Mouse (Mus musculus): ENCODE data around the gene Gm29554. TPM values are rescaled to one million over a fixed set of nuclear protein-coding genes. Genes with fewer than 3 reads are reported as not detected.
"Not testable (repeated sequence)": the region's sequence is repeated elsewhere in the genome, so short reads cannot be mapped to it uniquely, and the experiment has no call there.

Gene Gm29554
- not detected in 2 replicates for polyA plus RNA-seq (2014; fragmentation: Nextera tagmentation; extraction: Ambion mirVana)

DNA sequence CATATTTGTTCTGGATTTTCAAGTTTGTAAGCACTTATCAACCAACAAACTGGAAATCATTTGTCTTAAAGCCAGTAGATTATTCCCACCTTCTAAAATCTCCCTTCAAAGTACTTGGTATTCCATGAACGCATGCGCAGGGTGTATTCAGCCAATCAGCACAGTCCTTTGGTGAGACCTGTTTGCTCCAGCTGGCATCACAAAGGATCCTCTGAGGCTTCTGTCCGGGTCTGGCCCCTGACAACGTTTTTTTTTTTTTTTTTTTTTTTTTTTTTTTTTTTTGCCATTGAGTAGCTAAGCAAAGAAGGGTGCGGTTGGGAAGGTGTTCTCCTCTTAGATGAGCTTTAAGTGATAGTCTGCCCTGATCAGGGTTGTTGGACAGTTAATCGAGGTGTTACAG, at the start of gene Gm29554:
Gene Gm29554, plus strand, starts transcription at position 301 of the 400 bp plus-strand sequence.
- not testable (repeated sequence) for DNase-seq (ENCODE audit: low spot score); H3K9ac ChIP-seq (ENCODE audit: low read length); H3K27ac ChIP-seq (ENCODE audit: low read depth, low read length); H3K36me3 ChIP-seq (ENCODE audit: control insufficient read depth, insufficient read depth, low read length); ATAC-seq (ENCODE audit: insufficient read depth, low FRiP score, low TSS enrichment); H3K4me2 ChIP-seq (ENCODE audit: low read depth); H3K27me3 ChIP-seq (ENCODE audit: control insufficient read depth, insufficient read depth, low read length); H3K9me3 ChIP-seq (ENCODE audit: control insufficient read depth, low read length); H3K4me3 ChIP-seq (ENCODE audit: low read depth, low read length); H3K4me1 ChIP-seq (ENCODE audit: control insufficient read depth, insufficient read depth, low read length)
- WGBS = no CpG with 5 or more reads among the region's 6 CpGs

Other genes with a start within 250 kb of the Gm29554 start
- gene Gm20812, start 108.0 kb downstream of the Gm29554 start, polyA plus RNA-seq (2014; fragmentation: Nextera tagmentation; extraction: Ambion mirVana) = not detected in 2 replicates